Mouse (Mus musculus): ENCODE results near the gene Dlg2.

Gene Dlg2

DNA sequence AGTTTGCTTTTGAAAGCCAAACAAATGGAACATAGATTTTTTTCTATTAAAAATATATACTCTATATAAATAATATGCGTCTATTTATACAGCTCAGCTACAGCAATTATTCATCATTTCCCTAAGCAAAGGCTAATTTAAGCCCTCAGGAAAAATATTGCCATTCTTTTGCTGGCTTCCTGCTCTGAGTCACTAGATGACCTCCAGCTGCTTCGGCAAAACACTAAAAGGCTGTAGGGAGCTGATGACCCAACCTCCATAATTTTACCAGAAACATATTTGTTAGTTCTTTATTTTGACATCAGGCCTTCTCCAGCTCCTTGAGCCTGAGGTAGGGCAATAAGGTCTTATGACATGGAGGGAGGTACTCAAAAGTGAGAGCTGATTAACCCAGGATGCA lies 1426.0 kb downstream of the Dlg2 start:
- no peak for DNase-seq (ENCODE audit: low spot score in 2 of 2)

DNA sequence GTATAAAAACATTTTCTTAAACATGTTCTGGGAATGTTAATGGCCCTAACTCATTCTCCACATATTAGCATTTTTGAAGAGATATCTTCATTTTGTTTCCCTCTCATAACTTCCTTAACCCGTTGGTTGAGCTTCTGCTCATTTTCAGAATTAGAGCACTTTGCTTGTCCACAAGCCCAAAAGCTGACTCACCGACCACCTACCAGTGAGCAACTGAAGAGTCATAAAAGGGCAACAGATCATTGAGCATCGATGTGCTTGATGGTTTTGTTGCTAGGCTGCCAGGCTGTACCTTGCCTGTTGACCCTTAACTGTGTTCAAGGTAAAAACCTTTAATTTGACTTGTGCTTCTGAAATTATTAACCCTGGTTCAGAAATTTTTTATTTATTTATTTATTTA lies 1440.3 kb downstream of the Dlg2 start:
- DNase-seq (ENCODE audit: low spot score in 2 of 2) = no peak

GRCm38 (mm10) chr7:91919099-91919498 lies 1442.6 kb downstream of the Dlg2 start:
- DNase-seq (ENCODE audit: low spot score in 2 of 2) = no peak

DNA sequence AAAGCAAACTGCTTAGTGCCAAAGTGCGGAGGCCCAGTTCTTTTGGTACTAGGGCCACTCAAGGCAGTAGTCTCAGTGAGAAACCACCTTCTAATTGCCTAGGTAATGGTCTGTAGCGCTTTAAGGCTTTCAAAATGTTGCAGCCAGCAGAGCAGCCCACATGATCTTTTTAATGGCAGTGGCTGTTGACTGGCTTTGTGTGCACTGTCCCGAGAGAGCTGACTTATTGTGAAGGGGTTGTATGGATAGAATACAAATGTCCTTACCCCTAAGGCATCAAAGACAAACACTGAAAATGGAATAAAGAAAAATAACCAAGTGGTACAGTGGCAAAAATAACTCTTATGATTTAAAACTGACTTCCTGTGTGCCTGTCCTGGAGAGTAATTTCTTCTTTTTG lies 1443.3 kb downstream of the Dlg2 start:
- no peak for DNase-seq (ENCODE audit: low spot score in 2 of 2)

- no peak for DNase-seq (ENCODE audit: low spot score in 2 of 2)
Observed at GRCm38 (mm10) chr7:91934881-91935597, 1458.6 kb downstream of the Dlg2 start.

- no peak for DNase-seq (ENCODE audit: low spot score in 2 of 2)
Observed at GRCm38 (mm10) chr7:91936193-91936592, 1459.7 kb downstream of the Dlg2 start.

GRCm38 (mm10) chr7:91943224-91943623 lies 1466.8 kb downstream of the Dlg2 start:
- DNase-seq (ENCODE audit: low spot score in 2 of 2) = no peak

DNA sequence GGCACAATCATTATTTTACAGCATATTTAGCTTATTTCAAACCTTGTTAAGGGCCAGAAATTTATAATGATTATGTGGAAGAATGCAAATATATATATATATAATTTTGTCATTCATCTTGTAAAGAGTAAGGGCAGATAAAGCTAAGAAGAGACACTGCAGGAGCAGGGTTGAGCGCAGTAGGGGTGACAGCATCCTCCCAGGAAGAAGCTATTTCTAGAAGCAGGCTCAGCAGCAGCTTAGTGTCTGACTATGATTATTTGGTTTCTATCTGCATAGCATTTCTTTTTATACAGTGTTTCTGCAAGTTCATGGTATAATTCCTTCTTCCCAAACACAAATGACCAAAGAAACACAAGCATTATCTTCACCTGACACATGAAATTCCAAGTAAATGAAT lies 1479.1 kb downstream of the Dlg2 start:
- DNase-seq (ENCODE audit: low spot score in 2 of 2) = no peak

DNA sequence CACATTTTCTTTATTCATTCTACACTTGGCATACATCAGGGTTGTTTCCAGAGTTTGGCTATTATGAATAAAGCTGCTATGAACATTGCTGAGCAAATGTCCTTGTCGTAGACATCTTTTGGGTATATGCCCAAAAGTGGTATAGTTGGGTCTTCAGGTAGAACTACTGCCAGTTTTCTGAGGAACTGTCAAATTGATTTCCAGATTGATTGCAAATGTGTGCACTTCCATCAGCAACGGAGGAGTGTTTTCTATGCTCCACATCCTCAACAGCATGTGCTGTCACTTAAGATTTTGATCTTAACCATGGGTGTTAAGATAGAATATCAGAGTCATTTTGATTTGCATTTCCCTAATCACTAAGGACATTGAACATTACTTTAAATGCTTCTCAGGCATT lies 1486.5 kb downstream of the Dlg2 start:
- no peak for DNase-seq (ENCODE audit: low spot score in 2 of 2)

- no peak for DNase-seq (ENCODE audit: low spot score in 2 of 2)
Observed at GRCm38 (mm10) chr7:91972970-91973369, 1496.5 kb downstream of the Dlg2 start.

- DNase-seq (ENCODE audit: low spot score in 2 of 2) = no peak
Observed at GRCm38 (mm10) chr7:92003769-92004455, 1527.4 kb downstream of the Dlg2 start.

GRCm38 (mm10) chr7:92005681-92006425 lies 1529.4 kb downstream of the Dlg2 start:
- DNase-seq (ENCODE audit: low spot score in 2 of 2) = no peak

GRCm38 (mm10) chr7:92008702-92009101 lies 1532.2 kb downstream of the Dlg2 start:
- DNase-seq (ENCODE audit: low spot score in 2 of 2) = no peak

- DNase-seq (ENCODE audit: low spot score in 2 of 2) = no peak
Observed at GRCm38 (mm10) chr7:92024928-92025327, 1548.5 kb downstream of the Dlg2 start.

DNA sequence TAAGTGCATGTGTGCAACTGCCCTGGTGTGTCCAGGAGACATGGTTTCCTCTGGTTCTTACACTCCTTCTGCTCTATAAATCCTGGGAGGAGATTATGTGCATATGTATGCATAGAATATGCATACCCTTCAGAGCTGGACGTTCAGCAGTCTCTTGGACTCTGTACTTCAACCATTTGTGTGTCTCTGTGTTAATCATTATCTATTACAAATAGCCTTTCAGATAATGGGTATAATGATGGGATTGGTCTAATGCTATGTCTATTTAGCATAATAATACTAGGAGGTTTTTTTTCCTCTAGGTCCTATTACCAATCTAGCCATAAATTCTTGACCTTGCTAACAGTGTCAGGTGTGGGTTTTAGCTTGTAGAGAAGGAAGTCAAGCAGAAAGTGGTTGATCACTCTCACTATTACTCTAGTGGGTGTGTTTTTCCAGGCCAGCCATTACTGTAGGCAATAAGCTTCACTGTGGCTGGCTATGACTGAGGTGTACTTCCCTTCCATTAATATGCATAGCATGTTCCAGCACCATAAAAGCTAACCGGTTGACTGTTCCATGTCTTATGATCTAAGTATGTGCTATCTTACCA lies 1549.1 kb downstream of the Dlg2 start:
- DNase-seq (ENCODE audit: low spot score in 2 of 2) = no peak

- peak; percentile 17 to 74 for DNase-seq (ENCODE audit: low spot score in 2 of 2)
Observed at GRCm38 (mm10) chr7:92027049-92027448, 1550.6 kb downstream of the Dlg2 start.

- DNase-seq (ENCODE audit: low spot score in 2 of 2) = no peak
Observed at GRCm38 (mm10) chr7:92034256-92034655, 1557.8 kb downstream of the Dlg2 start.

- no peak for DNase-seq (ENCODE audit: low spot score in 2 of 2)
Observed at GRCm38 (mm10) chr7:92040187-92040586, 1563.7 kb downstream of the Dlg2 start.

GRCm38 (mm10) chr7:92040785-92041411 lies 1564.4 kb downstream of the Dlg2 start:
- no peak for DNase-seq (ENCODE audit: low spot score in 2 of 2)

GRCm38 (mm10) chr7:92044966-92045365 lies 1568.5 kb downstream of the Dlg2 start:
- DNase-seq (ENCODE audit: low spot score in 2 of 2) = no peak

GRCm38 (mm10) chr7:92047271-92047670 lies 1570.8 kb downstream of the Dlg2 start:
- no peak for DNase-seq (ENCODE audit: low spot score in 2 of 2)

- DNase-seq (ENCODE audit: low spot score in 2 of 2) = no peak
Observed at GRCm38 (mm10) chr7:92048876-92049275, 1572.4 kb downstream of the Dlg2 start.
